Mouse (Mus musculus) G1E-ER4 (cell line): ENCODE data around the gene Coro1b. TPM values are rescaled to one million over a fixed set of nuclear protein-coding genes. Genes with fewer than 3 reads are reported as not detected.

Source experiments
- GATA1 ChIP-seq: IDR thresholded peaks from one replicate; pipeline ENCODE4 v1.8.0; 2012; ENCODE audit warnings: low read length, inconsistent platforms
- polyA plus RNA-seq: library from polyadenylated mRNA; stranded (reverse); fragments of >175 nt; gene quantifications from 2 replicates; pipeline ENCODE4 v1.2.3, GENCODE M21; 2012

The Coro1b gene
- polyA plus RNA-seq, 1 experiment: 368 TPM

- TF ChIP-seq GATA1: no peak
Measured at GRCm38 (mm10) chr19:4187303-4187702, 38.9 kb downstream of the Coro1b start.

GRCm38 (mm10) chr19:4189051-4189620 is 40.7 kb downstream of the Coro1b start:
- TF ChIP-seq GATA1: no peak

GRCm38 (mm10) chr19:4190831-4191334 is 42.5 kb downstream of the Coro1b start, which contains the start of gene Tbc1d10c:
TSS of gene Tbc1d10c (minus strand) at chr19:4191284.
- TF ChIP-seq GATA1: no peak

- TF ChIP-seq GATA1: no peak
Measured at GRCm38 (mm10) chr19:4191528-4192250, 43.3 kb downstream of the Coro1b start, which contains the start of gene Ppp1ca. TSS of gene Ppp1ca (plus strand) at chr19:4192065.

GRCm38 (mm10) chr19:4192251-4192985 is 44.0 kb downstream of the Coro1b start:
- TF ChIP-seq GATA1: no peak

GRCm38 (mm10) chr19:4193129-4193528 is 44.7 kb downstream of the Coro1b start:
- TF ChIP-seq GATA1: no peak

- no peak for TF ChIP-seq GATA1
Measured at GRCm38 (mm10) chr19:4194021-4194724, 45.8 kb downstream of the Coro1b start.

GRCm38 (mm10) chr19:4194776-4195650 is 46.6 kb downstream of the Coro1b start:
- TF ChIP-seq GATA1: no peak

GRCm38 (mm10) chr19:4196048-4196447 is 47.6 kb downstream of the Coro1b start:
- no peak for TF ChIP-seq GATA1

- TF ChIP-seq GATA1: no peak
Measured at GRCm38 (mm10) chr19:4196548-4196947, 48.1 kb downstream of the Coro1b start.

- TF ChIP-seq GATA1: no peak
Measured at GRCm38 (mm10) chr19:4197180-4197579, 48.8 kb downstream of the Coro1b start.

GRCm38 (mm10) chr19:4201291-4201909 is 53.0 kb downstream of the Coro1b start, which contains the start of gene Rad9a:
TSS of gene Rad9a (minus strand) at chr19:4201662.
- TF ChIP-seq GATA1: no peak

GRCm38 (mm10) chr19:4202149-4202548 is 53.7 kb downstream of the Coro1b start:
- no peak for TF ChIP-seq GATA1

- TF ChIP-seq GATA1: no peak
Measured at GRCm38 (mm10) chr19:4203148-4203547, 54.7 kb downstream of the Coro1b start.

Other genes starting within 250 kb of the Coro1b start
- 34.5 and 39.3 TPM in 2 replicates for gene Tcirg1, start 241.5 kb upstream of the Coro1b start, polyA plus RNA-seq
- gene Ndufs8, start 235.8 kb upstream of the Coro1b start, polyA plus RNA-seq: 41.9 and 220 TPM in 2 replicates
- gene Aldh3b1, start 218.8 kb upstream of the Coro1b start, polyA plus RNA-seq: not detected in 2 replicates
- gene Unc93b1, start 213.4 kb upstream of the Coro1b start, polyA plus RNA-seq: 0.11 TPM in 1 of 2 replicates, not detected in the other
- not detected in 2 replicates for gene Aldh3b3, start 190.0 kb upstream of the Coro1b start, polyA plus RNA-seq
- gene Aldh3b2, start 176.3 kb upstream of the Coro1b start, polyA plus RNA-seq: not detected in 2 replicates
- 5.4 and 7.1 TPM in 2 replicates for gene Acy3, start 162.0 kb upstream of the Coro1b start, polyA plus RNA-seq
- not detected in 2 replicates for gene Tbx10, start 155.9 kb upstream of the Coro1b start, polyA plus RNA-seq
- gene Nudt8, start 148.0 kb upstream of the Coro1b start, polyA plus RNA-seq: 26.3 and 32.2 TPM in 2 replicates
- gene Gm49405, start 148.0 kb upstream of the Coro1b start, polyA plus RNA-seq: 3.8 and 5.3 TPM in 2 replicates
- gene Doc2g, start 145.3 kb upstream of the Coro1b start, polyA plus RNA-seq: 7.2 and 8.9 TPM in 2 replicates
- 378 and 401 TPM in 2 replicates for gene Ndufv1, start 135.8 kb upstream of the Coro1b start, polyA plus RNA-seq
- gene Gstp1, start 110.6 kb upstream of the Coro1b start, polyA plus RNA-seq: 40.1 and 105 TPM in 2 replicates
- not detected in 2 replicates for gene Gstp2, start 102.6 kb upstream of the Coro1b start, polyA plus RNA-seq
- gene Gstp3, start 89.0 kb upstream of the Coro1b start, polyA plus RNA-seq: 4.1 and 7.7 TPM in 2 replicates
- not detected in 2 replicates for gene Cabp2, start 67.0 kb upstream of the Coro1b start, polyA plus RNA-seq
- 70.4 and 72.4 TPM in 2 replicates for gene Cdk2ap2, start 51.4 kb upstream of the Coro1b start, polyA plus RNA-seq
- 36.1 and 36.7 TPM in 2 replicates for gene Pitpnm1, start 48.6 kb upstream of the Coro1b start, polyA plus RNA-seq
- 99.6 and 105 TPM in 2 replicates for gene Aip, start 22.8 kb upstream of the Coro1b start, polyA plus RNA-seq
- not detected in 2 replicates for gene Gpr152, start 8.8 kb upstream of the Coro1b start, polyA plus RNA-seq
- 0.06 TPM in 1 of 2 replicates, not detected in the other for gene Cabp4, start 4.6 kb upstream of the Coro1b start, polyA plus RNA-seq
- 448 and 548 TPM in 2 replicates for gene Ptprcap, start 5.0 kb downstream of the Coro1b start, polyA plus RNA-seq
- gene Rps6kb2, start 14.7 kb downstream of the Coro1b start, polyA plus RNA-seq: 92.1 and 99.4 TPM in 2 replicates
- 0.39 and 0.46 TPM in 2 replicates for gene Carns1, start 26.9 kb downstream of the Coro1b start, polyA plus RNA-seq
- 19.4 and 24.6 TPM in 2 replicates for gene Tbc1d10c, start 42.7 kb downstream of the Coro1b start, polyA plus RNA-seq
- gene Ppp1ca, start 43.4 kb downstream of the Coro1b start, polyA plus RNA-seq: 609 and 669 TPM in 2 replicates
- 28.7 and 31.6 TPM in 2 replicates for gene Rad9a, start 53.0 kb downstream of the Coro1b start, polyA plus RNA-seq
- gene Clcf1, start 65.6 kb downstream of the Coro1b start, polyA plus RNA-seq: not detected in 2 replicates
- gene AC109138.7, start 65.7 kb downstream of the Coro1b start, polyA plus RNA-seq: 30.0 TPM in 1 of 2 replicates, not detected in the other
- gene Pold4, start 83.3 kb downstream of the Coro1b start, polyA plus RNA-seq: 21.8 and 24.7 TPM in 2 replicates
- 0.25 and 0.39 TPM in 2 replicates for gene Ssh3, start 120.6 kb downstream of the Coro1b start, polyA plus RNA-seq
- 0.44 and 0.46 TPM in 2 replicates for gene Ankrd13d, start 134.5 kb downstream of the Coro1b start, polyA plus RNA-seq
- 231 and 290 TPM in 2 replicates for gene Grk2, start 157.6 kb downstream of the Coro1b start, polyA plus RNA-seq
- 51.6 and 57.8 TPM in 2 replicates for gene Kdm2a, start 249.7 kb downstream of the Coro1b start, polyA plus RNA-seq